Mouse (Mus musculus) Patski (cell line): ENCODE results near the gene Rapgefl1. TPM values are rescaled to one million over a fixed set of nuclear protein-coding genes. Genes with fewer than 3 reads are reported as not detected.

Experiments
- ATAC-seq: fragments of 100-300 bp; one replicate; pipeline ENCODE4 v1.8.0; 2021
- CTCF ChIA-PET: fragments of 350-600 bp; sonication (Branson Sonifier 250); formaldehyde crosslinking; loops from one replicate; lab custom pipeline; 2022; ENCODE audit warnings: inconsistent platforms; lab: Charles Lee
- POLR2A ChIA-PET: fragments of 350-600 bp; sonication (Branson Sonifier 250); formaldehyde crosslinking; loops from one replicate; lab custom pipeline; 2022; ENCODE audit warnings: antibody characterized with exemption, inconsistent platforms; lab: Charles Lee
- DNase-seq: peaks from one replicate; pipeline ENCODE4 v3.0.0-alpha.2; 2011; ENCODE audit warnings: low read depth, low spot score
- H3K27me3 ChIP-seq: fragments of 371-371 bp; one replicate; pipeline ENCODE4 v1.5.1; 2021
- CTCF ChIP-seq: fragments of 100-300 bp; IDR thresholded peaks from one replicate; pipeline ENCODE4 v1.5.1; 2021
- in situ Hi-C: fragments of 300-500 bp; cut with MboI; formaldehyde crosslinking; loops from 3 replicates; pipeline ENCODE4 v1.11.1; 2018; ENCODE audit warnings: low pct_unique_long_range_greater_than_20kb, mixed read lengths
- polyA plus RNA-seq: library from polyadenylated mRNA; unstranded; gene quantifications from one replicate; pipeline ENCODE4 v1.2.3, GENCODE M21; 2021

Rapgefl1 gene
- polyA plus RNA-seq, 1 experiment from 2014 or later: 2.8 TPM

GRCm38 (mm10) chr11:98836128-98836527 lies 457 bp upstream of the Rapgefl1 start:
- ATAC-seq: no peak

GRCm38 (mm10) chr11:98837231-98837704 lies 683 bp downstream of the Rapgefl1 start:
- ChIA-PET POLR2A (interaction anchor here (0.5 to 1.1 kb wide), 6 partner anchors 9 to 49 kb away, joined by 3 to 8 read pairs (median 3); no protein-coding TSS in a partner anchor), CTCF (no interaction called here)
- ATAC-seq (no peak), DNase-seq (no peak)
- in situ Hi-C loops: no loop called here
- no peak for TF ChIP-seq CTCF
- H3K27me3 ChIP-seq: no peaks in the 10 kb centered on the region

More at GRCm38 (mm10) chr11:98836128-98836527, 457 bp upstream of the Rapgefl1 start:
- in situ Hi-C loops: no loop called here
- no peak for TF ChIP-seq CTCF
- no peaks in the 10 kb centered on the region for H3K27me3 ChIP-seq
- ChIA-PET POLR2A (interaction anchor here (1.0 kb wide), 1 partner anchor 48 kb away, joined by 3 read pairs; no protein-coding TSS in a partner anchor), CTCF (no interaction called here)
- DNase-seq: no peak

DNA sequence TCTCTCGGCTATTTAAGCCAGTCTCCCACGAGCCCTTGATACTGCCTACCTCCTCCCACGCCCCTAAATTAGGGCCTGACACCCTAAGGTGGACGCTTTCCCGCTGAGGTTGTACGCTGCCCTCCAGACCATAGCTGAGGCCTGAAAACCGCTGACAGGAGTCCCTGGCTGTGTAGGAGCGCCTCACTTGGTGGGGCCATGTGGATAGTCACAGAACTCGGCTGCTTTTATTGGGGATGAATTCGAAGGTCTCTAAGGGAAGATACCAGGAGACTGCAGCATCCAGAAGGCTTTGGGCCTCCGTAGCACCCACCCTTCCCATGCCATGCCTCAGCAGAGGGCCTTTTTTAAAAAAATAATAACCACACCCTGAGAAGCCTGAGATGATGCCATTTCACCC lies 1.3 kb downstream of the Rapgefl1 start:
- ATAC-seq (no peak), DNase-seq (no peak)
- ChIA-PET CTCF (no interaction called here), POLR2A (interaction anchor here (0.5 to 1.1 kb wide), 2 partner anchors 14 to 17 kb away, joined by 3 to 4 read pairs; no protein-coding TSS in a partner anchor)
- in situ Hi-C loops: no loop called here
- H3K27me3 ChIP-seq: no peaks in the 10 kb centered on the region
- no peak for TF ChIP-seq CTCF

GRCm38 (mm10) chr11:98838512-98838911 lies 1.9 kb downstream of the Rapgefl1 start:
- H3K27me3 ChIP-seq: no peaks in the 10 kb centered on the region
- ATAC-seq (no peak), DNase-seq (no peak)
- CTCF ChIA-PET: no interaction called here
- TF ChIP-seq CTCF: no peak
- in situ Hi-C loops: no loop called here
- POLR2A ChIA-PET: interaction anchor here (0.5 kb wide), 1 partner anchor 18 kb away, joined by 4 read pairs; no protein-coding TSS in a partner anchor

GRCm38 (mm10) chr11:98839402-98839801 lies 2.8 kb downstream of the Rapgefl1 start:
- POLR2A ChIA-PET: no interaction called here
- CTCF ChIA-PET: no interaction called here
- in situ Hi-C loops: no loop called here
- no peak for ATAC-seq
- H3K27me3 ChIP-seq: no peaks in the 10 kb centered on the region
- DNase-seq: no peak
- TF ChIP-seq CTCF: no peak

DNA sequence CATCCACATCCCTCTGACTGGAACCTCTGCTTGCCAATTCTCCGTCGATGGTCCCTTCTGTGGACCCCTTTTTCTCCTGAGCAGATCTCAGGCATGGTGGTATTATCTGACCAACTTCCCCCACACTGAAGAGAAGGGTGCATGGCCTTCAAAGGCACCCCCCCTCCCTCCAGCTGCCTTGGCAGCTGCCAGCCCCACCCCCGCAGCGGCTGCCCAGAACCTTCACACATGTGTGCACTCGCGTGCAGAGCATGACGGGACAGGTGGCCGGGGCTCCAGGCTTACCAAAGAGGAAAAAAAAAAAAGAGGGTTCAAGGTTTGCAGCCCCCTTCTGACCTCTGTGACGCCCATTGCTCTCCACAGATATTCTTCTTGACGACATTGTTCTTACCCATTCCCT lies 3.3 kb downstream of the Rapgefl1 start:
- in situ Hi-C loops: no loop called here
- H3K27me3 ChIP-seq: no peaks in the 10 kb centered on the region
- POLR2A ChIA-PET: interaction anchor here (0.7 kb wide), 1 partner anchor 9 kb away, joined by 3 read pairs; no protein-coding TSS in a partner anchor
- ATAC-seq (no peak), DNase-seq (no peak)
- no peak for TF ChIP-seq CTCF
- CTCF ChIA-PET: no interaction called here

DNA sequence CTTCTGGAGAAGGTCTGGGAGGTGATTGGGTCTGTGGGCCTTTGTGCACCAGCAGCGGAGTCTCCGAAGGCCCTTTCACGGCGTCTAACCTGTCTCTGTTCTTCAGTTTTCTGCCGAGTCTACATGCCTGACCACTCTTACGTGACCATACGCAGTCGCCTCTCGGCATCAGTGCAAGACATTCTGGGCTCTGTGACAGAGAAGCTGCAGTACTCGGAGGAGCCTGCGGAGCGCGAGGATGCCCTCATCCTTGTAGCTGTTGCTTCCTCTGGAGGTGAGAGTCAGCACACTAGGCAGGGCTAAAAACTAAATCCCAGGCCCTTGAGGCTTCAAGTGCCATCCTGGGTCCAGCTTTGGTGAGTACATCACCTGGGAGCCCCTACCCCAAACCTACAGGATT lies 9.4 kb downstream of the Rapgefl1 start:
- TF ChIP-seq CTCF: no peak
- in situ Hi-C loops: no loop called here
- ATAC-seq (no peak), DNase-seq (no peak)
- ChIA-PET POLR2A (interaction anchor here (0.8 to 1.6 kb wide), 2 partner anchors 9 to 12 kb away, joined by 3 to 4 read pairs; partner anchors contain the start of gene Rapgefl1), CTCF (interaction anchor here (2.5 kb wide), 1 partner anchor 10 kb away, joined by 4 read pairs; no protein-coding TSS in a partner anchor)
- H3K27me3 ChIP-seq: no peaks in the 10 kb centered on the region

DNA sequence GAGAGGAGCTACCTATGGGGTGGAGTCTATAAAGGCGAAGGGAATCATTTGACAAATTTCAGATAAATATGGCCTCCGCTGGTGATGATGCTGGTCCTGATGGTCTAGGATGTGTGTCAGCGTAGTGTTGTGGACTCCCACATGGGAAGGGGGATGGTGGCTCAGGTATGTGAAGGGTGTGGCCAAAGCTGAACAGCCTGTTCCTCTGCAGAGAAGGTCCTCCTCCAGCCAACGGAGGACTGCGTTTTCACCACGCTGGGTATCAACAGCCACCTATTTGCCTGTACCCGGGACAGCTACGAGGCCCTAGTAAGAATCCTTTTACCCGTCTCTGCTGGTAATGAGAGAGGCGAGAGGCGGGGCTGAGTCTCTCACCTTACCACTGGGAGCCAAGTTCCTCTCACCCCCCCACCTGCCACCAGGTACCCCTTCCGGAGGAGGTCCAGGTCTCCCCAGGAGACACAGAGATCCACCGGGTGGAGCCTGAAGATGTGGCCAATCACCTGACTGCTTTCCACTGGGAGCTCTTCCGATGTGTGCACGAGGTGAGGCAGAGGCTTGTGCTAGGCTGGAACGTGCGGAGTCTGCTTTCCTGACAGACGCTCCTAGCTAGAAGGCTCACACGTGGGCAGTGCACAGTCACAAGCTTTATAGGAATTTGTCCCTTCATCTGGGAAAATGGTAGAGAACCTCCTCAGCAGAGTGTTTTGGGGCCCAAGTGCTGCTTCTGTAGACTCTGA lies 10.4 kb downstream of the Rapgefl1 start:
- in situ Hi-C loops: no loop called here
- ChIA-PET CTCF (interaction anchor here (2.5 kb wide), 1 partner anchor 9 kb away, joined by 4 read pairs; no protein-coding TSS in a partner anchor), POLR2A (interaction anchor here (1.6 kb wide), 1 partner anchor 10 kb away, joined by 4 read pairs; the partner anchor contains the start of gene Rapgefl1)
- no peaks in the 10 kb centered on the region for H3K27me3 ChIP-seq
- TF ChIP-seq CTCF: no peak
- ATAC-seq (no peak), DNase-seq (no peak)

GRCm38 (mm10) chr11:98849196-98849894 lies 12.8 kb downstream of the Rapgefl1 start:
- ATAC-seq (no peak), DNase-seq (no peak)
- ChIA-PET CTCF (no interaction called here), POLR2A (interaction anchor here (0.6 kb wide), 1 partner anchor 9 kb away, joined by 3 read pairs; no protein-coding TSS in a partner anchor)
- no peak for TF ChIP-seq CTCF
- in situ Hi-C loops: no loop called here
- no peaks in the 10 kb centered on the region for H3K27me3 ChIP-seq
